Mouse (Mus musculus) small intestine, adult 2 months (tissue): ENCODE measurements around the gene Avpr2.

Experiments used
- CTCF ChIP-seq: fragments of 200-500 bp; IDR thresholded peaks from 2 replicates; pipeline ENCODE4 v1.5.1; 2012; ENCODE audit warnings: low read depth, mild to moderate bottlenecking, control low read depth, inconsistent platforms, low read length, moderate library complexity, mixed read lengths; ENCODE audit not compliant: insufficient replicate concordance, insufficient read length; ENCODE audit errors: extremely low read depth
- POLR2A ChIP-seq: fragments of 200-500 bp; IDR thresholded peaks from 2 replicates; pipeline ENCODE4 v1.6.1; 2012; ENCODE audit warnings: low read depth, mild to moderate bottlenecking, control low read depth, inconsistent platforms, low read length, moderate library complexity

GRCm38 (mm10) chrX:73871956-73872355 is 19.9 kb upstream of the Avpr2 start:
- TF ChIP-seq POLR2A (no peak), CTCF (no peak)
